Mouse (Mus musculus) neural tube, embryonic 11.5 days (tissue): ENCODE data around the gene Cpa1. TPM values are rescaled to one million over a fixed set of nuclear protein-coding genes. Genes with fewer than 3 reads are reported as not detected.

Source experiments
- ATAC-seq: fragments of 200-750 bp; cut with Nextera tagmentation; 2 replicates; pipeline ENCODE4 v1.8.0; 2017; ENCODE audit warnings: moderate number of reproducible peaks, mild to moderate bottlenecking, moderate TSS enrichment, moderate library complexity; ENCODE audit not compliant: insufficient read depth, low FRiP score, low TSS enrichment
- DNase-seq: peaks from one replicate; pipeline ENCODE4 v3.0.0-alpha.2; 2015; ENCODE audit warnings: low spot score
- H3K27ac ChIP-seq: fragments of 300-500 bp; sonication (generic); 2 replicates; pipeline ENCODE4 v1.5.1; 2014; ENCODE audit warnings: low read depth, mild to moderate bottlenecking, low read length
- H3K27me3 ChIP-seq: fragments of 300-500 bp; sonication (generic); 2 replicates; pipeline ENCODE4 v1.6.1; 2014; ENCODE audit warnings: mild to moderate bottlenecking, low read length, mixed read lengths; ENCODE audit not compliant: control insufficient read depth, insufficient read depth
- H3K36me3 ChIP-seq: fragments of 300-500 bp; sonication (generic); 2 replicates; pipeline ENCODE4 v1.6.1; 2014; ENCODE audit warnings: mild to moderate bottlenecking, low read length, moderate library complexity, mixed read lengths; ENCODE audit not compliant: control insufficient read depth, insufficient read depth
- H3K4me1 ChIP-seq: fragments of 300-500 bp; sonication (generic); 2 replicates; pipeline ENCODE4 v1.6.1; 2014; ENCODE audit warnings: low read length, mixed read lengths; ENCODE audit not compliant: control insufficient read depth, insufficient read depth
- H3K4me2 ChIP-seq: fragments of 300-500 bp; sonication (generic); 2 replicates; pipeline ENCODE4 v1.6.1; 2014; ENCODE audit warnings: low read depth, mild to moderate bottlenecking, moderate library complexity
- H3K4me3 ChIP-seq: fragments of 300-500 bp; sonication (generic); 2 replicates; pipeline ENCODE4 v1.5.1; 2014; ENCODE audit warnings: low read depth, low read length
- H3K9ac ChIP-seq: fragments of 300-500 bp; sonication (generic); 2 replicates; pipeline ENCODE4 v1.6.1; 2014; ENCODE audit warnings: mild to moderate bottlenecking, low read length
- H3K9me3 ChIP-seq: fragments of 300-500 bp; sonication (generic); 2 replicates; pipeline ENCODE4 v1.6.1; 2016; ENCODE audit warnings: low read length; ENCODE audit not compliant: control insufficient read depth
- WGBS: fragments of 180-500 bp; shearing (Covaris S2); extraction: QIAGEN DNeasy Blood & Tissue Kit; methylation state at CpG from one replicate; pipeline ENCODE4 v1.1.7; 2014; 5-methylcytosine and 5-hydroxymethylcytosine counted together
- polyA plus RNA-seq: library from polyadenylated mRNA; unstranded; fragments of >200 nt; fragmentation: Nextera tagmentation; extraction: Ambion mirVana; gene quantifications from 2 replicates; pipeline ENCODE4 v1.2.1, GENCODE M21; 2014

Gene Cpa1
- polyA plus RNA-seq, 1 experiment from 2014 or later = not detected

DNA sequence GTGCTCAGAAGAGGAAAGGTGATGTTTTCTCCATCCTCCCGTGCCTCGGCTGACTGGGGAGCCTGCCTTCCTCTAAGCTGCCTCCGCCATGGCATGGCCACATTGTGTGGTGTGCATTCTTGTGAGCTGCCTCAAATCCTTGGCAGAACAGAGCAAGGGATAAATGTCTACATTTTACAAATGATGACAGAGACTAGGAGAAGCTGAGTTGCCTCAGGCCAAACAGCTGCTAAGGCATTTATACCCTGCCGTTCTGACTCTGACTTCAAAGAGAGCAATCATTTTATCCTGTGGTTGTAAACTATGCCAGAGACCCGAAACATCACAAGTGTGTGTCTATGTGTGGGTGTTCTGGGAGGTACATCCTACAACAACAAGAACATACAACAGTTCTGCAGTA, 28.6 kb downstream of the Cpa1 start:
- no peak for DNase-seq

DNA sequence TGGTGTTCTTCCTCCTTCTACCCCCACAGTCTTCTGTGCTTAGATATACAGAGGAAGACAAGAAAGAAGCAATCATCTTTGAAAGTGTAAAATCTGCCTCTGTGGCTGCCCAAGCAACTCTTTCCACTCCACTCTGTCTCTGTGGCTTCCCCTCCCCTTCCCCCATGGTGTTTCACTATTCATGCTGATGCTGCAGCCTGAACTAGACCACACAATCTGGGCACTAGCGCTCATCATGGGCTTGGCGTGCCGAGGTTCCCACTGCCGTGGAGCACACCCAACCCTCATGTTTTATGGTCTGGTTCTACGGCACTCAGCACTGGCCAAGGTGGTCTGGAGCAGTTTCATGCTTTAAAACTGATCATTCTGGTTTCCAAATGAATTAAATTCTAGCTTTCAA, 32.7 kb downstream of the Cpa1 start:
- no peak for ATAC-seq
- Histone ChIP-seq H3K4me2 (no peak overlapping the region), H3K27me3 (no peaks in the 10 kb centered on the region), H3K27ac (no peak overlapping the region), H3K4me3 (no peak overlapping the region), H3K9ac (no peak overlapping the region), H3K9me3 (no peaks in the 10 kb centered on the region), H3K36me3 (no peaks in the 10 kb centered on the region), H3K4me1 (peaks cover 30% of the 10 kb centered on the region)
- no peak for DNase-seq
- WGBS = 74% methylated on average over 5 of the region's 5 CpGs

More for the DNA sequence above, 28.6 kb downstream of the Cpa1 start:
- Histone ChIP-seq H3K4me3 (no peak overlapping the region), H3K36me3 (no peaks in the 10 kb centered on the region), H3K4me1 (peaks cover 9% of the 10 kb centered on the region), H3K9ac (no peak overlapping the region), H3K27ac (no peak overlapping the region), H3K27me3 (no peaks in the 10 kb centered on the region), H3K9me3 (no peaks in the 10 kb centered on the region), H3K4me2 (no peak overlapping the region)
- 46% methylated on average over 5 of the region's 5 CpGs for WGBS
- ATAC-seq = no peak

DNA sequence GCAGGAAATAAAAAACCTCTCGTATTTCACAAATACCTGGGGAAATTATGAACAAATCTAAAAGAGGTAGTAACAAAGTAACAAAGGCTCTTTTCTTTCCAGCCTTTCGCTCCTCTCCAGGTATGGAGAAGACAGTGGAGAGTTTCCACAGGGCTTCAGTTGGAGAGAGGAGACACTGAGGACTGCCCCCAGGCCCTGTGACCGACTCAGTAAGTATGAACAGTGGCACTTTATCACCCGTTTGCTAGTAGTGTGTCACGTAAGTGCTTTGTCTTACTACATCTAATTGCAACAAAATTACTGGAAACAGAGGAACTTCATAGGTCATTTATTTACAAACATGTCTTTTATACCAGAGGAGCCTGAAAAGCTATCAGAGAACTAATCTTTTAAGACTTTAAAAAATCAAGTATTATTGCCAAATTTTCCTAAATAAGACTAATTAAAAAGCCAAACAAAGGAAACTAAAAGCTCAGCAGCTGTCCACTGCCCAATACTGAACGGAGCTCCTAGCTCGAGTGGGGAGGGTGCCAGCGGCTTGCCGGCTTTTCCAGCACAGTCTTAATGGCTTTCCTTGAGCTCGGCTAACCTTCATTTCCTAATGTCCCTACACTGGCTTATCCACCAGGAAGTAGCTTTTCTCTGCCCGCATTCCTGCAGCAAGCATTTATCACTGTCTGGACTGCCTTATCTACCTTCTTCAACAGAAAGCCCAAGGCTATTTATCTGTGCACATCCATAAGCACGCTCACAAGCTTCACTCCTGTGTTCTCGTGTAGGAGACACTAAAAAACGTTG, 34.9 kb downstream of the Cpa1 start:
- Histone ChIP-seq H3K27ac (peak overlapping the region; percentile 77), H3K4me2 (no peak overlapping the region)

DNA sequence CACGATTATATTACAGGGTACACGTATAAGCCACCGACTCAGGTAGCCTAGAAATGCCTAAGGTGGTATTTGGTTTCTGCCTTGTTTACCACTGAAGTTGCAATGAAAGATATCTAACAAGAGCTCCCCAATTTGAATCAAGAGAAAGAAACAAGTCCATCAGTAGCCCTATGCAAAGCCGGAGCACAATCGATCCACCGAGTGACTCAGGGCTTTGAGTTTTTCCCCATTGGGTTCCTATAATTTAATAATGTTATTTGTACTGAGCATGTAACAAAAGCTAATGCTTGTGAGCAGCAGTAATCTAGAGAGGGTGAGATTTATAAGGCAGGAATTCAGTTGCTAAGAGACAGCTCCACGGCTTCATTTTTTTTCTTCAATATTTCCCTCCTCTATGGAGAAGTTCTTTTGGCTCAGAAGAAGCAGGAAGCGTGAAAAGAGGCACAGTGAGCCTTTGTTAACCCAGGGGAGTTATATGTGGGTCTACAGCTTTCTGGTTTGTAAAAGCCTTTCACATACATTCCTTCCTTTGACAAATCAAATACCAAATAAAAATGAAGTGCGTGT, 35.8 kb downstream of the Cpa1 start:
- Histone ChIP-seq H3K4me3 (no peak overlapping the region), H3K4me1 (peaks cover 38% of the 10 kb centered on the region), H3K36me3 (no peaks in the 10 kb centered on the region), H3K9ac (peak overlapping the region; percentile 41), H3K27ac (peak overlapping the region; percentile 77), H3K27me3 (no peaks in the 10 kb centered on the region), H3K9me3 (no peaks in the 10 kb centered on the region), H3K4me2 (peak overlapping the region; percentile 28; the same call in 1 of the 2 replicates)
- no peak for ATAC-seq
- WGBS = 61% methylated on average over 9 of the region's 9 CpGs
- DNase-seq = no peak

More for the DNA sequence above, 34.9 kb downstream of the Cpa1 start:
- 38% methylated on average over 14 of the region's 14 CpGs for WGBS
- H3K9me3 ChIP-seq = no peaks in the 10 kb centered on the region
- ATAC-seq = no peak
- peaks cover 34% of the 10 kb centered on the region for H3K4me1 ChIP-seq
- H3K9ac ChIP-seq = peak overlapping the region; percentile 18; the same call in 1 of the 2 replicates
- no peaks in the 10 kb centered on the region for H3K27me3 ChIP-seq
- H3K4me3 ChIP-seq = no peak overlapping the region
- no peak for DNase-seq
- no peaks in the 10 kb centered on the region for H3K36me3 ChIP-seq

DNA sequence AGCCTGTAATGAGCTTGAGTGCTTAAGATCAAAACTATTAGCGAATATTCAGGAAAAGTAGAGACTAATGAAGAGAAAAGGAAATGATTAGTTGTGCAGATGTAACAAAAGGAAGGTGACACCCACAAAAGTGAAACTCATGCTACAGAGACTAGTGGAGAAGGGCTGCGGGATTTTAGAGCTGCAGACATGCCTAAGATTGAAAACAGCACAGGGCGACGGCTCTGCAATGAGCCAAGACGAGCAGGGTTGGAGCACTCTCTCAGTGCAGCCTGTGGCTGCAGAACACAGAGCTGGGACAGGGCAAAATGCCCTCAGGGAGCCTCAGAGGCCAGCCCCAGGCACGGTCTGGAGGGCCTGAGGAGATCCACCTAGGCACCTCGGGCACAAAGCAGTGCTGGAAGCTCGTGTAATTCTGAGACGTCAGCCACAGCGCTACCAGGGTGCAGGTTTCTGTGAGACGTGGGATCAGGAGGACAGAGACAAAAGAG, 36.3 kb downstream of the Cpa1 start:
- Histone ChIP-seq H3K9ac (peak overlapping the region; percentile 41), H3K36me3 (no peaks in the 10 kb centered on the region), H3K4me2 (peak overlapping the region; percentile 28), H3K4me3 (no peak overlapping the region), H3K27me3 (no peaks in the 10 kb centered on the region), H3K9me3 (no peaks in the 10 kb centered on the region), H3K27ac (peak overlapping the region; percentile 77), H3K4me1 (peaks cover 38% of the 10 kb centered on the region)
- 16% methylated on average over 11 of the region's 11 CpGs for WGBS
- ATAC-seq (no peak), DNase-seq (peak; percentile 35)

DNA sequence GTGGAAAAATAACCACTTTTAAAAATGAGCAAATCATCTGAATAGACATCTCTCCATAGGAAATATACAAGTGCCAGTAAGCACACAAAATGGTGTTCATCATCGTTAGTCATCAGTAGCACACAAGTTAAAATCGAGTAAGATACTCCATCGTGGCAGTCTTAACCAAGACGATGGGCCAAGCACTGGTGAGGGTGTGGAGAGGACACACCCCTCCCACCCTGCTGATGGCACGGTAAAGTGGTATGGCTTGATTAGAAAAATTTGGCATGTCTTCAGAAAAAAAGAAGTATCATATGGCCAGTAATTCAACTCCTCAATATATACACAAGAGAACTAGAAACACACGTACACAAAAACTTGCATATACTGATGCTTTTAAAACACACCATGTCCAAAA, 37.5 kb downstream of the Cpa1 start:
- Histone ChIP-seq H3K9me3 (no peaks in the 10 kb centered on the region), H3K36me3 (no peaks in the 10 kb centered on the region), H3K27ac (no peak overlapping the region), H3K27me3 (no peaks in the 10 kb centered on the region), H3K9ac (no peak overlapping the region), H3K4me1 (peaks cover 38% of the 10 kb centered on the region), H3K4me2 (no peak overlapping the region), H3K4me3 (no peak overlapping the region)
- WGBS = 91% methylated on average over 6 of the region's 6 CpGs
- DNase-seq = no peak
- no peak for ATAC-seq

DNA sequence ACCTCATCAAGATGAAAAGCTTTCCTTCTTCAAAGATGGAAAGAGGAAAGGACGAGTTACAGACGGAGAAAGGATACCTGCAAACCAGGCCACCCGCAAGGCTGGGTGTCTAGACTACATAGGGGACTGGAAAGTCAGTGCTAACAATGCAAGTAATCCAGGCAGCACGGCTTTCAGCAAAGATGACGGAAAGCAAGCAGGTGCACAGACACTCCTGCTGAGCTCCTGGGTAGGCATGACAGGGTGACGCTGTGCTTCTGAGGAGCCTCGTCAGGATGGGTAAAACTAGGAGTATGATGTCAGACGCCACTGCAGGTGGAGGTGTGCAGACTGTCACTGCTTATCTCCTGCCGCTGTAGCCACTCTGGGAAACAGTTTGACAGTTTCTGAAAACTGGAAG, 38.6 kb downstream of the Cpa1 start:
- H3K4me1 ChIP-seq = peaks cover 36% of the 10 kb centered on the region
- no peak overlapping the region for H3K4me2 ChIP-seq
- H3K4me3 ChIP-seq = no peak overlapping the region
- no peaks in the 10 kb centered on the region for H3K36me3 ChIP-seq
- H3K27me3 ChIP-seq = no peaks in the 10 kb centered on the region
- DNase-seq = no peak
- no peaks in the 10 kb centered on the region for H3K9me3 ChIP-seq
- no peak overlapping the region for H3K9ac ChIP-seq
- no peak for ATAC-seq
- WGBS = 74% methylated on average over 9 of the region's 9 CpGs
- H3K27ac ChIP-seq = no peak overlapping the region

DNA sequence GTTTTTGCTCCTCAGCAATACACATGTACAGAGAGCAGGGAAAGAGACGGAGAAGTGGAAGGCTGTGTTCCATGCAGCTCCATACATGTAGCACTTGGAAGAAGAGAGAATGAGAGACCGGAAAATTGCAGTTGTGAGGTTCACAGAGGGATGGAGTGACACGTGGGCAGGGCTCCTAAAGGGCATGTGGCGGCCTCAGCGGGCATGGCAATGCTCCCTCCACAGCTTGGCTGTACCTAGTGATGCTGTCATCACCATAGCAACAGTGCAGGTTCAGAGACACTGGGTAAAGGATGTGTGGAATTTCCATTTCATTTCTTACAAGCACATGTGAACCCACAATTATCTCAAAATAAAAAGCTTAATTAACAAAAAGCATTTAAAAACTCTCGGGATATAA, 39.5 kb downstream of the Cpa1 start:
- ATAC-seq (peak; percentile 84; the same call in 1 of the 2 replicates), DNase-seq (no peak)

More for the DNA sequence above, 39.5 kb downstream of the Cpa1 start:
- Histone ChIP-seq H3K4me1 (peaks cover 41% of the 10 kb centered on the region), H3K36me3 (no peaks in the 10 kb centered on the region), H3K9me3 (no peaks in the 10 kb centered on the region), H3K27ac (0 out of 2 replicates have a peak overlapping the region, but pooled peaks have one; percentile 23), H3K4me3 (no peak overlapping the region), H3K9ac (peak overlapping the region; percentile 15; the same call in 1 of the 2 replicates), H3K4me2 (no peak overlapping the region), H3K27me3 (no peaks in the 10 kb centered on the region)
- 57% methylated on average over 6 of the region's 6 CpGs for WGBS
